Mouse (Mus musculus): ENCODE measurements around the gene Dcps. TPM values are rescaled to one million over a fixed set of nuclear protein-coding genes. Genes with fewer than 3 reads are reported as not detected.

Dcps gene
- polyA plus RNA-seq, 1 experiment = 72.8 TPM

- H3K4me3 ChIP-seq = no peak overlapping the region
- H3K27me3 ChIP-seq (ENCODE audit: control insufficient read depth, insufficient read depth, insufficient read length) = no peaks in the 10 kb centered on the region
- H3K79me2 ChIP-seq (ENCODE audit: control insufficient read depth, insufficient read depth) = no peaks in the 10 kb centered on the region
- H3K4me2 ChIP-seq (ENCODE audit: low read depth) = no peak overlapping the region
- H3K36me3 ChIP-seq (ENCODE audit: control insufficient read depth, insufficient read depth) = no peaks in the 10 kb centered on the region
- no peak overlapping the region for H3ac ChIP-seq (ENCODE audit: control insufficient read depth, insufficient read length)
- TF ChIP-seq POLR2AphosphoS2 (IDR thresholded peaks at IDR 0.05; ENCODE audit: insufficient read length, low read depth) (no peak), SRF (IDR thresholded peaks at IDR 0.05; ENCODE audit: control insufficient read depth, insufficient read length, low read depth) (no peak), TCF3 (IDR thresholded peaks at IDR 0.05; ENCODE audit: insufficient read length, low read depth) (no peak)
These were observed 18.2 kb upstream of the Dcps start for GRCm38 (mm10) chr9:35194048-35194447.

GRCm38 (mm10) chr9:35192983-35193542, 17.2 kb upstream of the Dcps start:
- Histone ChIP-seq H3ac (ENCODE audit: control insufficient read depth, insufficient read length) (no peak overlapping the region), H3K27me3 (ENCODE audit: control insufficient read depth, insufficient read depth, insufficient read length) (no peaks in the 10 kb centered on the region), H3K4me3 (no peak overlapping the region), H3K79me2 (ENCODE audit: control insufficient read depth, insufficient read depth) (no peaks in the 10 kb centered on the region), H3K36me3 (ENCODE audit: control insufficient read depth, insufficient read depth) (no peaks in the 10 kb centered on the region), H3K4me2 (ENCODE audit: low read depth) (no peak overlapping the region)
- TF ChIP-seq TCF3 (IDR thresholded peaks at IDR 0.05; ENCODE audit: insufficient read length, low read depth) (no peak), TCF12 (IDR thresholded peaks at IDR 0.05; ENCODE audit: insufficient read depth, poor library complexity, severe bottlenecking) (no peak), POLR2AphosphoS2 (IDR thresholded peaks at IDR 0.05; ENCODE audit: insufficient read length, low read depth) (no peak), POLR2A (IDR thresholded peaks at IDR 0.05; ENCODE audit: insufficient read length, low read depth) (no peak), MYOD1 (IDR thresholded peaks at IDR 0.05; ENCODE audit: control insufficient read depth in 1 of 3, insufficient read length in 2 of 3, low read depth in 2 of 3) (no peak), E2F4 (IDR thresholded peaks at IDR 0.05; ENCODE audit: insufficient read depth) (no peak), CEBPB (IDR thresholded peaks at IDR 0.05; ENCODE audit: insufficient read depth, poor library complexity, severe bottlenecking) (no peak), SRF (IDR thresholded peaks at IDR 0.05; ENCODE audit: control insufficient read depth, insufficient read length, low read depth) (no peak), MYOG (IDR thresholded peaks at IDR 0.05; ENCODE audit: control insufficient read depth in 1 of 3, insufficient read depth in 1 of 3, insufficient read length in 2 of 3, low read depth in 2 of 3) (no peak), USF1 (IDR thresholded peaks at IDR 0.05; ENCODE audit: low read depth) (no peak), MAX (IDR thresholded peaks at IDR 0.05; ENCODE audit: low read depth) (no peak), REST (IDR thresholded peaks at IDR 0.05; ENCODE audit: insufficient read depth, insufficient read length) (no peak)

GRCm38 (mm10) chr9:35188700-35189099, 12.8 kb upstream of the Dcps start:
- H3K4me3 ChIP-seq = no peak overlapping the region
- H3K4me2 ChIP-seq (ENCODE audit: low read depth) = no peak overlapping the region
- no peak overlapping the region for H3ac ChIP-seq (ENCODE audit: control insufficient read depth, insufficient read length)
- H3K79me2 ChIP-seq (ENCODE audit: control insufficient read depth, insufficient read depth) = no peaks in the 10 kb centered on the region
- no peaks in the 10 kb centered on the region for H3K36me3 ChIP-seq (ENCODE audit: control insufficient read depth, insufficient read depth)
- no peaks in the 10 kb centered on the region for H3K27me3 ChIP-seq (ENCODE audit: control insufficient read depth, insufficient read depth, insufficient read length)
- no peak for TF ChIP-seq SRF (IDR thresholded peaks at IDR 0.05; ENCODE audit: control insufficient read depth, insufficient read length, low read depth)
- TF ChIP-seq CEBPB (IDR thresholded peaks at IDR 0.05; ENCODE audit: insufficient read depth, poor library complexity, severe bottlenecking) = no peak
- no peak for TF ChIP-seq MYOG (IDR thresholded peaks at IDR 0.05; ENCODE audit: control insufficient read depth in 1 of 3, insufficient read depth in 1 of 3, insufficient read length in 2 of 3, low read depth in 2 of 3)
- TF ChIP-seq POLR2A (IDR thresholded peaks at IDR 0.05; ENCODE audit: insufficient read length, low read depth) = no peak
- no peak for TF ChIP-seq POLR2AphosphoS2 (IDR thresholded peaks at IDR 0.05; ENCODE audit: insufficient read length, low read depth)
- no peak for TF ChIP-seq TCF3 (IDR thresholded peaks at IDR 0.05; ENCODE audit: insufficient read length, low read depth)
- no peak for TF ChIP-seq MAX (IDR thresholded peaks at IDR 0.05; ENCODE audit: low read depth)
- no peak for TF ChIP-seq REST (IDR thresholded peaks at IDR 0.05; ENCODE audit: insufficient read depth, insufficient read length)
- no peak for TF ChIP-seq TCF12 (IDR thresholded peaks at IDR 0.05; ENCODE audit: insufficient read depth, poor library complexity, severe bottlenecking)
- TF ChIP-seq USF1 (IDR thresholded peaks at IDR 0.05; ENCODE audit: low read depth) = no peak
- TF ChIP-seq E2F4 (IDR thresholded peaks at IDR 0.05; ENCODE audit: insufficient read depth) = no peak
- no peak for TF ChIP-seq MYOD1 (IDR thresholded peaks at IDR 0.05; ENCODE audit: control insufficient read depth in 1 of 3, insufficient read length in 2 of 3, low read depth in 2 of 3)

GRCm38 (mm10) chr9:35187351-35187903, 11.6 kb upstream of the Dcps start:
- Histone ChIP-seq H3K27me3 (ENCODE audit: control insufficient read depth, insufficient read depth, insufficient read length) (no peaks in the 10 kb centered on the region), H3K36me3 (ENCODE audit: control insufficient read depth, insufficient read depth) (no peaks in the 10 kb centered on the region), H3K4me2 (ENCODE audit: low read depth) (no peak overlapping the region), H3K4me3 (no peak overlapping the region), H3K79me2 (ENCODE audit: control insufficient read depth, insufficient read depth) (no peaks in the 10 kb centered on the region), H3ac (ENCODE audit: control insufficient read depth, insufficient read length) (no peak overlapping the region)
- TF ChIP-seq USF1 (IDR thresholded peaks at IDR 0.05; ENCODE audit: low read depth) = no peak
- no peak for TF ChIP-seq REST (IDR thresholded peaks at IDR 0.05; ENCODE audit: insufficient read depth, insufficient read length)
- no peak for TF ChIP-seq MYOG (IDR thresholded peaks at IDR 0.05; ENCODE audit: control insufficient read depth in 1 of 3, insufficient read depth in 1 of 3, insufficient read length in 2 of 3, low read depth in 2 of 3)
- no peak for TF ChIP-seq MYOD1 (IDR thresholded peaks at IDR 0.05; ENCODE audit: control insufficient read depth in 1 of 3, insufficient read length in 2 of 3, low read depth in 2 of 3)
- TF ChIP-seq E2F4 (IDR thresholded peaks at IDR 0.05; ENCODE audit: insufficient read depth) = no peak
- no peak for TF ChIP-seq MAX (IDR thresholded peaks at IDR 0.05; ENCODE audit: low read depth)
- TF ChIP-seq TCF3 (IDR thresholded peaks at IDR 0.05; ENCODE audit: insufficient read length, low read depth) = no peak
- TF ChIP-seq POLR2AphosphoS2 (IDR thresholded peaks at IDR 0.05; ENCODE audit: insufficient read length, low read depth) = no peak
- no peak for TF ChIP-seq POLR2A (IDR thresholded peaks at IDR 0.05; ENCODE audit: insufficient read length, low read depth)
- no peak for TF ChIP-seq SRF (IDR thresholded peaks at IDR 0.05; ENCODE audit: control insufficient read depth, insufficient read length, low read depth)
- TF ChIP-seq TCF12 (IDR thresholded peaks at IDR 0.05; ENCODE audit: insufficient read depth, poor library complexity, severe bottlenecking) = no peak
- no peak for TF ChIP-seq CEBPB (IDR thresholded peaks at IDR 0.05; ENCODE audit: insufficient read depth, poor library complexity, severe bottlenecking)

All from myocyte (in vitro differentiated cells).